Mouse (Mus musculus): Measurements from ENCODE around the gene Sez6l2.
A peak's percentile ranks its signal among the peaks of the same experiment; 100 is the strongest.

The Sez6l2 gene

DNA sequence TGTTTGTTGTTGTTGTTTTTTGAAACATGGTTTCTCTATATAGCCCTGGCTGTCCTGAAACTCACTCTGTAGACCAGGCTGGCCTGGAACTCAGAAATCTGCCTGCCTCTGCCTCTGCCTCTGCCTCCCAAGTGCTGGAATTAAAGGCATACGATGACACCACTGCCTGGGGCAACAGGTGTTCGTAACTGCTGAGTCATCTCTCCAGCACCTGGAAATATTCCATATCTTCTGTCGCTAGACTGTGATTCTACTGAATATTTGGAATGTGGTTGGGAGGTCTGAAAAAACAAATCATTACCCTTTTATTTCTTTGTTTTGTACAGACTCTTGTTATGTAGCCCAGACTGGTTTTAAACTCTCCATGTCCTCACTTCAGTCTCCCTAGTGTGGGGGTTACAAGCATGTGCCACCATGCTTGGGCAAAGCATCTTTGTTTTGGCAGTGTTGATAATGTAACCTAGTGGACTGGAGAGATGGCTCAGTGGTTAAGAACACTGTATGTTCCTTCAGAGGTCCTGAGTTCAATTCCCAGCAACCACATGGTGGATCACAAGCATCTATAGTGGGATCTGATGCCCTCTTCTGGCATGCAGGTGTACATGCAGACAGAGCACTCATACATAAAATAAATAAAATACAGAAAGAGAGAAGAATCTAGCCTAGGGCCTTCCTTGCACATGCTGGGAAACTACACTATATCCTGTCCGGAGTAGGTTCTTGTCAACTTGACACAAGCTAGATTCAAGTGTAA is 53.9 kb downstream of the Sez6l2 start:
- DNase-seq (ENCODE audit: inconsistent age in 2 of 2, low spot score in 1 of 2): no peak

DNA sequence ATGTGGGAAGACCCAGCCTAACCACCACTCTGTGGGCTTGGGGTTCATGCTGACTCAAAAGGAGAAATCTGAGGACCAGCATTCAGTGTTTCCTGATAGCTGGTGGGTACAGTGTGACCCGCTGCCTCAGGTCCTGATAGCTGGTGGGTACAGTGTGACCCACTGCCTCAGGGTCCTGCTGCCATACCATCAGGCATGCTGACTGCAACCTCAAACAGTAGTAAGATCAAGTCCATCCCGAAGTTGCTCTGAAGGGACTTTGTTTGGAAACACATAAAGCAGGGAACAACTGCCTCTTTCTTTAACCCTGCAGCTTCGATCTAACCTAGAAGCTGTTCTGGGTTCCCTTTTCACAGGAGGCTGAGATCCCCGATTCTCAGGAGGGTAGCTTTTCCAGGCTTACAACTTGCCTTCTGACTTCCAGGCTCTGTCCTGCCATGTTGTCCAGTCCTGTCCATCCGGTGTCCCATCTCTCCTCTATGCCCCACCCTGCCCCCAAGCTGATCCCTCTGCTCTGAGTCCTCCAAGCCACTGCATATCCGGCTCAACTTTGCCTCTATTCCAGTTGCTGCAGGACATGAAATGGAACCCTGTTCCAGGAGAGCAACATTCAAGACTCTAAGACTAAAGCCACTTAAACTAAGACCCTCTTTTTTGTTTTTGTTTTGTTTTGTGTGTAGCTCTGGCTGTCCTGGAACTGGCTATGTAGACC is 57.1 kb downstream of the Sez6l2 start:
- peak in 1 of 2 experiments; percentile 47 for DNase-seq (ENCODE audit: inconsistent age in 2 of 2, low spot score in 1 of 2)

DNA sequence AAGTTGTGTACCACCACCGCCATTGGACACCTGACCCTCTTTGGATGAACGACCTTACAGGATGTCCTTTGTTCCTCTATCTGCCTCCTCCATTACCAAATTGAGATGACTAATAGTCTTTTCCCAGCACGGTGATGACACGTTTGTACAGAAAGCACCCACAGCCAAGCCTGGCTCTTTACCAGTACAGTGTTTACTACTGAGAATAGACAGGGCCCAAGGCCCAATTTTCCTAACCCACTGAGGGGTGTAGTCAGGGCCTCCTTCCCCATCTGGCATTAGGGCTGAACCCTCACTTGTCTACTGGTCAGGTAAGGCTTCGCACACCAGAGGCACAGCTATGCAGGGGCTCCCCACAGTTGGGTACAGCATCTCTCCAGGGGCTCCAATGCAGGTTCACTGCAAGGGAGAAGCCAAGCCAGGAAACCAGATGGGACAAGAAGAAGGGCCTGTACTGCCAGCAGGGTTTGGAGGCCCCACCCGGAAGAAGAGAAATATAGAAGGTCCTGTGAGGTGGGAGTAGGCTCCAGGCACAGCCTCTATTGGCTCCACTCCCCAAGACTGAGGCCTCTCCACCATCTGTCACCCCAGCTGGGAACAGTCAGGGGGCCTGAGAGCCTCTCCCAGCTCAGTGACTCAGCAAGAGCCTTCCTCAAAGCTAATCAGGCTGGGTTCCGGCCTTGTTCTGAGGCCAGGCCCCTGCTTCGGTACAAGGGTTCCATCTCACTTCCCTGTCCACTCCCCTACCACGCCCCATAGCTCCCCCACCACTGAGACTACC is 58.1 kb downstream of the Sez6l2 start:
- peak; percentile 73 to 90 for DNase-seq (ENCODE audit: inconsistent age in 2 of 2, low spot score in 1 of 2)

DNA sequence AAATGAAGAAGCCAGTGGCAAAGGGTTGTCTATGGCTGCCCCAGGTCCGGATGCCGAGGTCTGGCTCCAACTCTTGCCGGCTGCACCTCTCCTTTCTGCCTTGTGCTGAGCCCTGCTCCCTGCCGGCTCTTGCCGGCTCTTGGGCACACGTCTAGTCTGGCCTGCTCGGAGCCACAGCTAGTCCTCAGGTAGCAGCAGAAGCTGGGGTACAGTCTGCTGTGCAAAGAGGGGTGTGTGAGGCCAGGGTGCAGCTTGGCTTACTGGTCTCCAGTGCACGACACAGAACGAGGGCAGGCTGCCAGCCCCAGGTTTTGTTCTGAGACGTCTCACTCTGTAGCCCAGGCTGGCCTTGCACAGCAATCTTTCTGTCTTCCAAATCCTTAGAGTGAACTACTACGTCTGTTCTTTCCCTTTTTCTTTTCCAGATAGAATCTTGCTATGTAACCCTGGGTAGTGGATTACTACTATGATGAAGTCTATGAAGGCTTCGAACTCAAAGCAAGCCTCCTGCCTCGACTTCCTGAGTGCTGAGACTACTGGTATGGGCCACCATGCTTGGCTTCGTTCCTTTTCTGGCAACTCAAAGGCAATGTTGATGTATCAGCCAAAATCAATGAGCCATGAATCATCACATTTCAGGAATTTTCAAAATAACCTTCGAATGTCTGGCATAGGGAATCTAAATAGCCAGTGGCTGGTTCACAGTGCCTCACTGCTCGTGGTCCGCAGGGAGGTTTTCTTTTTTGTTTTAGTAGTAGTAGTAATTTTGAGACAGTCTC is 59.1 kb downstream of the Sez6l2 start:
- peak in 1 of 2 experiments; percentile 69 for DNase-seq (ENCODE audit: inconsistent age in 2 of 2, low spot score in 1 of 2)

DNA sequence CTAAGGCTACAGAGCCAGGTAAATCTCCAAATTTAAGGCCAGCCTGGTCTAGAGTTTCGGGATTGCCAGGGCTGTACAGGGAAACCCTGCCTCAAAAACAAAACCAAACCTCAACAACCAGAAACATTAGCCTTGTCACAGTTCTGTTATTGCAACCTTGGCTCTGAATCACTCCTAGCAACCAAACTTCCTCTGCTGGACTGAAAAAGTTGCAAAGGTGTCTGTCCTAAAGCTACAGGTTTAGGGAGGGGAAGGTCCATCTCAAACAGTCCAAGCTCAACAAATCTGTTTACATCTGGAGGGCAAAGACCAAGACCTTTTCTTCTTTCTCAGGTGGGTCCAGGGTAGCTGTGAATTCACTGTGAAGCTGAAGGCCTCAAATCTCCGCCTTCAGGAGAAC is 60.7 kb downstream of the Sez6l2 start:
- peak in 1 of 2 experiments; percentile 70 for DNase-seq (ENCODE audit: inconsistent age in 2 of 2, low spot score in 1 of 2)

DNA sequence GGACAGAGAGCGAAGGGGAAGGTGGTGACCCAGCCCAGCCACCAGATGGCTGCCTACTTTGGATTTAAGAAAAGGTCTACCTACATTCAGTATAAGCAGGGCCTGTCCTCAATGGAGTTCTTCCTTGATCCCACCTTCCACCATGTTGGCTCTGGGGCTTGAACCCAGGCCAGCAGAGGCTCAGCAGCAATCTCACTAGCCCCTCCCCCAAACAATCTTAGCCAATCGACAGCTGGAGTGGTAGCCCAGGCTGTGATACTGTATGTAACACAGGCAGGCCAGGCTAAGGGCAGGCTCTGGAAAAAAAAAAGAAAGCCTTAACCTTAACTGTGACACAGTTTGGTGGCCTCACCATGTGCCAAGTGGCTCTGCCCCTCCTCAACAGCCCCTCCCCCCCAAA is 61.4 kb downstream of the Sez6l2 start:
- DNase-seq (ENCODE audit: inconsistent age in 2 of 2, low spot score in 1 of 2): peak in 1 of 2 experiments; percentile 57

DNA sequence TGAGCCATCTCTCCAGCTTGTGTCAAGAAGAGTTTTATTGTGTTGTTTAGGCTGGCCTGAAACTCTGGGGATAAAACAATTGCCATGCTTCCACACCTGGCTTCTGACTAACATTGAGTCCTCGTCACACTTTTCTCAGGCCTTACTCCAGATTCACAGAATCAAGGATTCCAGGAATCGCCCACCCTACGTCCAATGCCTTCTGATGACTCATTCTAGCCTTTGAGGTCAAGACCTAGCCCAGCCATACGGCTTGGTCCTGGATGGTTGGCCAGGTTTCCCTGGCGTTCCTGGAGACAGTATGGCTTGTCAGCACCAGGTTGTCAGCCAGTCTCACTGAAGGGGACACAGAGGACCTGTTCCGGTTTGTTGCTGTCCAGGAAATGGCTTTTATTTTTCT is 62.0 kb downstream of the Sez6l2 start:
- peak; percentile 41 to 85 for DNase-seq (ENCODE audit: inconsistent age in 2 of 2, low spot score in 1 of 2)

DNA sequence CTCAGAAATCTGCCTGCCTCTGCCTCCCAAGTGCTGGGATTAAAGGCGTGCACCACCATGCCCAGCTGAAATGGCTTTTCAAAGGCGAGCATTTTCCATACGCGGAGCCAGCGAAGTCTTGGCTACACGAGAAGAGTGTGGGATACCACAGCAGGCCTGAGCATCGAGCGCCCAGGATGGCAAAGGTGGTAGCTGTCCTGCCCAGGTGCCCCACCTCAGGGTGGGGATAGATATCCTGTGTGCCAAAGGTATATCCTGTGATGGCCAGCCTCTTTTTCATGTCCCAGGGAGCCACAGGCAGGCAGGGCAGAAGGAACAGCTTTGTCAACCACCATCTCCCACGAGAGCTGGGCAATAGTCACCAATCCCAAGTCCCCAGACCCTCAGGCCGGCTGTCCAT is 62.5 kb downstream of the Sez6l2 start:
- DNase-seq (ENCODE audit: inconsistent age in 2 of 2, low spot score in 1 of 2): peak in 1 of 2 experiments; percentile 45

DNA sequence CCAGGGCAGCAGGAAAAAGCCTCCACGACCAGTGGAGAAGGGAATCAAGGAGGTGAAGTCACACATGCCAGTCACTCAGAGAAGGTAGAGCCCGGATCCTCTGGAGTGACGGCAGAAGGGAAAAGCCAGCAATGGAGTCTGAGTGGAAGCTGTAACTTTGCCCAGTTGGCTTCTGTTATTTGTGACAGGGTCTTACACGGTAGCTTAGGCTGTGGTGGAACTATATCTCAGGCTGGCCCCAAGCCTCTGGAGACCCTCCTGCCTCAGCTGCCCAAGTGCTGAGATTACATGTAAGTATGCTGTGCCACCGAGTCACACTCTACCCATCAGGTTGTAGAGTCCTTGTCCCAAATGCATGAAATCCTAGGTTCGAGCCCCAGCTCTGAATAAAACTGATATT is 63.0 kb downstream of the Sez6l2 start:
- peak in 1 of 2 experiments; percentile 48 for DNase-seq (ENCODE audit: inconsistent age in 2 of 2, low spot score in 1 of 2)

DNA sequence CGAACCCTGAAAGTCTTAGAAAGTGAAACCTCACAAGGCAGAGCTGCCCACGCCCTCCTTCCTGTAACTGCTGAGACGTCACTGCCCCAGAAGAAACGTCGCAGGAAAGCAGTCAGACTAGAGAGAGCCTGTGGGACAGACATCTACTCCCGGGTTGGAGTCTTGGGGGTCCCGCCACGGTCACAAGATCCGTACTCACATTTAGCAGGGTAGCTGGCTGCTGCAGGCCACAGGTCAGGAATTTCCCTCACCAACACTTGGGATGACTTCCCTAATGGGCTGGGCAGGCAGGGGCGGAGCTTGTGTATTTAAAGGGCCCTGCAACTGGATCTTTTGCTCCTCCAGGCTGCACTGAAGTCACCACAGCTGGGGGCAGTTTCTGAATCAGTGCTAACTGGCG is 64.0 kb downstream of the Sez6l2 start, which contains the start of gene Mvp:
TSS of gene Mvp (minus strand) at position 302 of the 400 bp plus-strand sequence.
- DNase-seq (ENCODE audit: inconsistent age in 2 of 2, low spot score in 1 of 2): peak; percentile 82 to 94

DNA sequence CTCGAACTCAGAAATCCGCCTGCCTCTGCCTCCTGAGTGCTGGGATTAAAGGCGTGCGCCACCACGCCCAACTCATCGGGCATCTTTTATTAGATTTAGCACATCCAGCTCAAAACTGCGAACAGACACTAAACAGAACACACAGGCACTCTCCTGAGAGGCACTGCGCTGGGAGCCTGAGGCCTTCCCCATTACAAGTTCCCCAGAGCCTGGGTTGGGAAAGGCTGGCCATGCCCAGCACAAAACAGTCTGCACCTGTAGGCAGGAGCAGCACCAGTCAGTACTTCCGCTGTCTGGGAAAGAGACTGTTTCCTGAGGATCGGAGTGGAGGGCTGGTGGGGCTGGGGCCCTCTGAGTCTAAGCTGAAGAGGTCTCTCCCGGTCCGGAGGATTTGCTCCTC is 64.6 kb downstream of the Sez6l2 start:
- DNase-seq (ENCODE audit: inconsistent age in 2 of 2, low spot score in 1 of 2): peak in 1 of 2 experiments; percentile 46

DNA sequence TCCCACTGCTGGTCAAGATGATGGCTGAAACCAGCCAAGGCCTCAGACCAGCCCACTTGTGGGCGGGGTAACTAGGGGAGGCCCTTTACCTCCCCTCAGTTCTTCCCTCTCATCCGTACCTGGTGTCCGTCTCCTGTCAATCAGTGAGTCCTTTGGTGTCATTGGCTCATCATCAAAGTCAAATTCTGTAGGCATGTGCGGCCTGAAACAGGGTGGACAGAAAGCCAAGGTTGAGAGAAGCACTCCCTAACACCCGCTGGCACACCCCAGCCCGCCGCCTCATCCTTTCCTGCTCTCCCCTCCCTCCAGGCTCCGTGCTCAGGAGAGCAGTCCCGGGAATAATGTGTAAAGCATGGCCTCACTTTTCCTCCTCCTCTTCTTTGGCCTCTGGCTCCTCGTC is 65.7 kb downstream of the Sez6l2 start:
- DNase-seq (ENCODE audit: inconsistent age in 2 of 2, low spot score in 1 of 2): peak in 1 of 2 experiments; percentile 78

DNA sequence TGATC is 65.9 kb downstream of the Sez6l2 start, which contains the start of gene Pagr1b:
TSS of gene Pagr1b (minus strand) at position 4 of the 5 bp plus-strand sequence.
- DNase-seq (ENCODE audit: inconsistent age in 2 of 2, low spot score in 1 of 2): no peak

DNA sequence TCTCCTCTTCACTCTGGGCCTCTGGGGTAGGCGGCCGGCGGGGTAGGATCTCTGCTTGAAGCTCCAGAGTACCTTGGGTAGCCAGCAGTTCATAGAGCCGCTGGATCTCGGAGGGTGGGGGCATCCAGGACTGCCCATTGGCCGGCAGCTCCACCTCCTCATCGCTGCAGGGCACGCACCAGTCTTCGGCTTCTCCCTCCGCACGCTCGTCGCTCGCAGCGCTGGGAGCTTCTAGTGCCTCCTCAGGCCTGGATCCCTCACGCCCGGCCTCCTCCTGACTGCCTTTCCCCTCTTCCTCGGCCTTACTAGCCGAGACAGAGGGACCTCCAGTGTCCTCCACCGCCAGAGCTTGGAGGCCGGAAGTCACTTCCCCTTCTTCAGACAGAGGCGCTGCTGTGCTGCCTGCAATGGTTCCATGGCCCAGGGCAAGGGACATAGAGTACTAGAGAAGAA is 66.1 kb downstream of the Sez6l2 start:
- peak in 1 of 2 experiments; percentile 83 for DNase-seq (ENCODE audit: inconsistent age in 2 of 2, low spot score in 1 of 2)

DNA sequence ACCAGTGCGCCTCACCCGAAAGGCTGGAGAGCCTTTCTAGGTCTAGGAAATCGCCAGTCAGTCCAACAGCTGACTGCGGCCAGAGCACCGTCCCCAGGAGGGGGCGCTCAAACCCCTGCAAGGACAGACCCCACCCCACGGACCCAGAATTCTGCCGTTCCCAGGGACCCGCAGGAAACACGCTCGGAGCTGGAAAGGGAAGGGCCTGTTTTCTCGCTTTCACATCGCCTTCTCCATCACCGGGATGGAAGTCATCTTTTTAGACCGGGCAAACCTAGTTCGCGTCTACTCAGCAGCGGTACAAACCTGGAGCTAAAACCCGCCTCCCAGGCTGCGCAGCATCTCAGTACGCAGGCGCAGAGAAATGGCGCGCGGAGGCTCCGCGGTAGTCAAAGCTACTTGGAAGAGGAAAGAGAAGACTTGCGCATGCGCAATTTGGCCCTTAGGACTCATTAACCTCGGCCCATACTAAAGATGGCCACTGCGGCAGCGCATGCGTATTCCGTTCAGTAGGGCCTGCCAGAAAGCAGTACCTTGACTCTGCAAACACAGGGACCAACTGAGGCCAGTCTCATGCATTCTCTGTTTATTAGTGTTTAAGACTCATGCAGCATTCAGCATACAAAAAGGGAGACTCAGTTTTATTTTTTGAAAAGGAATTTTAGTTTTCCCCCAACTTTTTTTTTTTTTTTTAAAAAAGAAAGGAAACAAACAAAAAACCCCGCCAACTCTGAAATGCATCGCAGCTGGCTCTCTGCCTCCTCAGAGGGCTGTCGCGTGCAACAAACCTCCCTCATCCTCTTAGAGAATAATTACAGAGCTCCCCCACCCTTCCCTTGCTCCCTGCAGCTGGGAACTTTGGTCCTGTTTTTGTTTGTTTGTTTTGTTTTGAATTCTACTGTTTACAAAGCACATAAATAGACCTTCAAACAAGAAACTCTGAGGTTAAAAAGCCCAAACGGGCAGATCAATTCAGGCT is 66.9 kb downstream of the Sez6l2 start, which contains the start of gene Pagr1a:
TSS of gene Pagr1a (minus strand) at position 382 of the 979 bp plus-strand sequence.
- DNase-seq (ENCODE audit: inconsistent age in 2 of 2, low spot score in 1 of 2): peak; percentile 97 to 99

DNA sequence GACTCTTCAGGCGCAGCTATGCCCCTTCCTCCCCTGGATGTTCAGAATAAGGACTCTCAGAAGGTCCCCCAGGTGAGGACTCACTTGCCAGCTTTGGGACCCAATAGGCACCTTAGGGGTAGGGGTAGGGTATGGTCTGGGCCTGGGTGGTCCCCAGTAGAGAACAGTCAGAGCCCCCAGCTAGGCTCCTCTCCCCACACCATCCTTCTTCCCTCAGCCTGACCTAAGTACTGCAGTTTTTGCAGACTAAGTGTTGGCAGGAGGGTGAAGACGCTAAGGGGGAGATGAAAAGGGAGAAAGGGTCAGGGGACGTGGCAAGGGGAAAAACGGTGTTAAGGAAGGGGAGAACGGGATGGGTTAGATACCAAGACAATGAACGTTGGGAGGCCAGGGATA is 67.6 kb downstream of the Sez6l2 start:
- DNase-seq (ENCODE audit: inconsistent age in 2 of 2, low spot score in 1 of 2): peak in 1 of 2 experiments; percentile 57

DNA sequence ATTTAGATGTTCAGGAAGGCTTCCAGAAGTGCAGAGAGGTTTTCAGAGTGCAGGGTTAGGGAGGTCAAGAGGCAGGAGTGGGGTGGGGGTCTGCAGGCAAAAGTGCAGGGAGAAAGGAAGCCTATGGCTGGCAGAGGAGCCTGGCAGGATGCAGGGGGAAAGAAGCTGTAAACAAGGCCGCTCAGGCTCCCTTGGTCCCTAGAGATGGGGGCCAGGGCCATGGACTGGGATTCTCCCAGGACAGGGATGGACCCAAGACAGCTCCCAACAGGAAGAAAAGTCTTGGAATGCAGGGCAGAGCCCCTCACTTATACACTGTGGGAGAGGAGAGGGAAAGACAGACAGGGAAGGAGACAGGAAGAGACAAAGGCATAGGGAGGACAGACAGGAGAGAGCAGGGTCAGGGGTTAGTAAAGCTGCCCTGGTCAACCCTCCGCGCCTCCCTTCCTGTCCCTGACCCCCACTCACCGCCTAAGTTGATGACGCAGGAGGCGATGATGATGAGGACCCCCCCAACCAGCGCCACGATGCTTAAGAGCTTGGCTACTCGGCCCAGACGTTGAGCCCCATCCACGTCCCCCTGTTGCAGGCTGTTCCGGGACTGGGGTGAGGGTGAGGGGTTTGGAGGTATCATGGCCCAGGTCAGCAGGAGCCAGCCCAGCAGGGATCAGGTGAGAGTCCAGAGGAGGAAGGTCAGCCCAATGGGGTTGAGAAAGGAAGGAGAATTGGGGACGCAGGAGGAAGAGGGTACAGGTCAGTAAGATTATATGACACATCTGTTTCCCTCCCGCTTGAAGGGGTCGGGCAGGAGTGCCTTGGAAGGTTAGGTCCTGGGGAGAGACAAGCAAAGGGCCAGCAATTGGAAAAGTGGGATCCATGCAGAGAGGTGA is 68.3 kb downstream of the Sez6l2 start:
- DNase-seq (ENCODE audit: inconsistent age in 2 of 2, low spot score in 1 of 2): peak; percentile 40 to 41

DNA sequence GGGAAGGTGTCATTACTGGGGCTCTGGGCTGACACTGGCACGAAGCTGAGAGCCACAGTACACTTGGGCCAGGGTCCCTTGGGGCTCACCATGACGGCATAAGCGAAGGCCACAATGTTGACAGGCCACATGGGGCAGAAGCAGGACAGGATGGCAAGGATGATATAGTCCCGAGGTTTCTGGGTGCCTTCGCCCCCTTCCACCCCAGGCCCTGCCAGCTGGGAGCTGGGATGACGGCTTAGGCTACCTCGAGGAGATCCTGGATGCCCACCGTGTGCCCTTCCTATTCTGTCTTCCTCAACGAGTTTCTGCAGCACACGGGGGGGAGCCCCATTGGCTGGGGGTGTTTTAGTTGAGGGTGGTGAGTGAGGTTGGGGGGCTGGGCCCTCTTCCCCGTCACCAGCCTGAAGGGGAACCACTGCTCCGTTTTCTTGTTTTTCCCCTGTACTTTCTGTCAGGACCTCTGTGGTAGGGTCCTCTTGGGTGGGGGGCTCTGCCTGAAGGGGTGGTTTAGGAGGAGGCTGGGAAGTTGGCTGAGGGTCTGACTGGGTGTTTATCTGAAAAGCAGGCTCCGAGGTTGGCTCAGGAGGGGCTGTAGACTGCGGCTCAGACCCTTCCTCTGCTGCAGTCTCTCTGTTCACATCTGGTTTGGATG is 69.1 kb downstream of the Sez6l2 start:
- DNase-seq (ENCODE audit: inconsistent age in 2 of 2, low spot score in 1 of 2): no peak

All from adrenal gland, adult (tissue).